In genomic region chr5:148131458-148132131, GRCm38 (mm10) we compare ENCODE assay signal across 11 mouse cellular contexts.
DNase-seq lines count a peak whose midpoint lies in the region; ATAC-seq and TF ChIP-seq lines count a peak whose summit lies in the region.
"Had no signal": no experiment of that assay in that cellular context is flagged by ENCODE, and none has a peak within 500 bp of the region (broad histone marks: within the 10 kb centered on the region; RNA-seq: fewer than 3 reads in every experiment).

No protein-coding gene starts in this region.

- peak; percentile 7 for TF ChIP-seq EP300 in stomach, postnatal 0 days (optimal IDR thresholded peaks at IDR 0.05)

- ATAC-seq in intestine, embryonic 16.5 days: peak; percentile 48
- ATAC-seq in stomach, postnatal 0 days (ENCODE audit: low FRiP score, low TSS enrichment): peak; percentile 51; the same call in 1 of the 2 replicates
- ATAC-seq: activated CD4-positive, CD25-positive, alpha-beta regulatory T cell, adult 4 months had no signal

- peak; percentile 35 for DNase-seq in gastrocnemius, postnatal 14 days
- no peak for DNase-seq in gastrocnemius, adult 18-20 months (ENCODE audit: low spot score)
- peak; percentile 37 for DNase-seq in right cerebral cortex, postnatal 4 days
- DNase-seq in right cerebral cortex, postnatal 25 days: no peak
- DNase-seq in stomach, postnatal 0 days (ENCODE audit: low spot score): no peak
- no peak for DNase-seq in spleen, postnatal 36 days (ENCODE audit: low spot score in 2 of 2)
- no peak for DNase-seq in thymus, adult 2 months

- TF ChIP-seq CTCF in stomach, postnatal 0 days (IDR thresholded peaks at IDR 0.05; ENCODE audit: low read depth): no peak
- TF ChIP-seq CTCF in thymus, adult 2 months (IDR thresholded peaks at IDR 0.05; ENCODE audit: borderline replicate concordance, control insufficient read depth, extremely low read depth, insufficient read depth, low read length, poor library complexity): no peak

- H3K36me3 ChIP-seq in intestine, embryonic 16.5 days (ENCODE audit: control insufficient read depth, insufficient read depth, low read length): no peaks in the 10 kb centered on the region
- H3K36me3 ChIP-seq in stomach, postnatal 0 days (ENCODE audit: control insufficient read depth, insufficient read depth, low read length): no peaks in the 10 kb centered on the region
- no peaks in the 10 kb centered on the region for H3K36me3 ChIP-seq in thymus, adult 2 months (ENCODE audit: control insufficient read depth, insufficient read depth, low read length)

- 45% methylated on average over 10 of the region's 10 CpGs for WGBS in intestine, embryonic 16.5 days
- 39% methylated on average over 10 of the region's 10 CpGs for WGBS in stomach, postnatal 0 days
- WGBS in thymus, adult 2 months: 80% methylated on average over 10 of the region's 10 CpGs

- H3K27ac ChIP-seq in intestine, embryonic 16.5 days (ENCODE audit: low read length): peak overlapping the region; percentile 74
- H3K27ac ChIP-seq in stomach, postnatal 0 days (replicated peaks): peak overlapping the region; percentile 67
- H3K27ac ChIP-seq in thymus, adult 2 months (ENCODE audit: control insufficient read depth, insufficient read depth, low read length): no peak overlapping the region
- H3K27ac ChIP-seq: kidney, postnatal 0 days; liver, embryonic 14.5 days had no signal

- no peak for TF ChIP-seq POLR2A in thymus, adult 2 months (IDR thresholded peaks at IDR 0.05; ENCODE audit: control insufficient read depth, extremely low read depth, insufficient read depth, low read length, poor library complexity)

- no peak overlapping the region for H3K4me3 ChIP-seq in intestine, embryonic 16.5 days (ENCODE audit: low read length)
- H3K4me3 ChIP-seq in stomach, postnatal 0 days (ENCODE audit: low read depth, low read length): no peak overlapping the region
- H3K4me3 ChIP-seq in thymus, adult 2 months (ENCODE audit: control insufficient read depth, insufficient read depth, low read length): no peak overlapping the region

- no peaks in the 10 kb centered on the region for H3K27me3 ChIP-seq in intestine, embryonic 16.5 days (replicated peaks; ENCODE audit: control insufficient read depth, insufficient read depth, low read length)
- H3K27me3 ChIP-seq in stomach, postnatal 0 days (ENCODE audit: control insufficient read depth, insufficient read depth, low read length): no peaks in the 10 kb centered on the region
- H3K27me3 ChIP-seq in thymus, adult 2 months (ENCODE audit: control insufficient read depth, insufficient read depth, low read length): no peaks in the 10 kb centered on the region

- intact Hi-C loops in gastrocnemius, postnatal 14 days (cut with DNase I; ENCODE audit: low total_unique reads): no loop called here

- no peak overlapping the region for H3K9ac ChIP-seq in intestine, embryonic 16.5 days (ENCODE audit: low read depth, low read length)
- no peak overlapping the region for H3K9ac ChIP-seq in stomach, postnatal 0 days (ENCODE audit: low read length)
- H3K9ac ChIP-seq: liver, embryonic 14.5 days had no signal

- no peaks in the 10 kb centered on the region for H3K9me3 ChIP-seq in intestine, embryonic 16.5 days (ENCODE audit: control insufficient read depth, low read length)
- H3K9me3 ChIP-seq in stomach, postnatal 0 days (ENCODE audit: control insufficient read depth, low read length): no peaks in the 10 kb centered on the region

- no peak overlapping the region for H3K4me2 ChIP-seq in intestine, embryonic 16.5 days (ENCODE audit: low read depth, low read length)
- H3K4me2 ChIP-seq in stomach, postnatal 0 days (replicated peaks; ENCODE audit: low read depth): no peak overlapping the region

- no peaks in the 10 kb centered on the region for H3K4me1 ChIP-seq in intestine, embryonic 16.5 days (ENCODE audit: control insufficient read depth, insufficient read depth, low read length)
- H3K4me1 ChIP-seq in stomach, postnatal 0 days (replicated peaks; ENCODE audit: control insufficient read depth, insufficient read depth): 0 out of 2 replicates have a peak, but pooled peaks cover 3% of the 10 kb centered on the region
- H3K4me1 ChIP-seq in thymus, adult 2 months (replicated peaks; ENCODE audit: control insufficient read depth, insufficient read depth, low read length): no peaks in the 10 kb centered on the region

Comparison
In these comparisons a context has a peak if more than half of its experiments do, and no peak if none do; other contexts are left out.
1. DNase-seq: peak in gastrocnemius, postnatal 14 days (single experiment) and right cerebral cortex, postnatal 4 days (single experiment); none in gastrocnemius, adult 18-20 months (single experiment), right cerebral cortex, postnatal 25 days (single experiment), stomach, postnatal 0 days (single experiment), spleen, postnatal 36 days (0 of 2) and thymus, adult 2 months (single experiment).